Mouse (Mus musculus): ENCODE data around the gene Irf8. TPM values are rescaled to one million over a fixed set of nuclear protein-coding genes. Genes with fewer than 3 reads are reported as not detected.
"Not testable (repeated sequence)": the region's sequence is repeated elsewhere in the genome, so short reads cannot be mapped to it uniquely, and the experiment has no call there.

The Irf8 gene
- polyA plus RNA-seq, 1 experiment from 2014 or later = 11.6 TPM

DNA sequence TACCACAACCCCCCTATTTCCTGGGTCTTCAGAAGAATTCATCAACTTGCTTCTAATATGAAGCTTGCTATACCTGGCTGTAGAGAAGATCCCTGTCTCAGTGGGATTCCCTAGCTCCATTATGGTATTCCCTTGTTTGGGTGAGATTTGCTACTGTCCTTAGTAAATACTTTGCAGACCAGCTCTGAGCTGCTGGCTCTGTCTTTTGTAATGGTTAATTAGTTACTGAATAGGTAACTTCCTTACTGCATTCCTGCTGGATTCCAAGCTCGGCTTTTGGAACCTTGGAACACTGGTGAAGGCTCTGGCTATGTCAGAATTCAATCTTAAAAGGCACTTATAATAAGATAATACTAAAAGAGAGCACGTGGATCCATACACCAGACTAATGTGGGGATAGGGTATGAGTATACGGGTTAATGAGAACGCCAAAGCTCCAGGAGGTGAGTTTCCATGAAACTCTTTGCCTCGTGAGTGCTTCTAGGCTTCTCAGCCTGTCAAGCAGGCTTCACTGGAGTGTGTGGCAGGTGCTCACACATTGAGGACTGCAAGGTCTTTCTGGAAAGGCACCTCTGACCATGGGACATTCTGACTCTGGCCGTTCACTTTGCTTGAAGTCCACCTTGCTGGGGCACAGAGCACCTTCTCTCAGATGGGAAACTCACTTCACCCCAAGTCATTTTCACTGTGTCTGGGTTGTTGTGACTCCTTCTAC is 67.7 kb downstream of the Irf8 start:
- ATAC-seq (ENCODE audit: low read depth); H3K9me3 ChIP-seq (replicated peaks); DNase-seq; H3K4me1 ChIP-seq (replicated peaks); H3K27ac ChIP-seq; H3K4me2 ChIP-seq; H3K9ac ChIP-seq; H3K36me3 ChIP-seq; H3K4me3 ChIP-seq (replicated peaks): not testable (repeated sequence)
- peaks cover 16% of the 10 kb centered on the region for H3K27me3 ChIP-seq
- 56% methylated on average over 6 of the region's 6 CpGs for WGBS (ENCODE audit: insufficient replicate concordance)

DNA sequence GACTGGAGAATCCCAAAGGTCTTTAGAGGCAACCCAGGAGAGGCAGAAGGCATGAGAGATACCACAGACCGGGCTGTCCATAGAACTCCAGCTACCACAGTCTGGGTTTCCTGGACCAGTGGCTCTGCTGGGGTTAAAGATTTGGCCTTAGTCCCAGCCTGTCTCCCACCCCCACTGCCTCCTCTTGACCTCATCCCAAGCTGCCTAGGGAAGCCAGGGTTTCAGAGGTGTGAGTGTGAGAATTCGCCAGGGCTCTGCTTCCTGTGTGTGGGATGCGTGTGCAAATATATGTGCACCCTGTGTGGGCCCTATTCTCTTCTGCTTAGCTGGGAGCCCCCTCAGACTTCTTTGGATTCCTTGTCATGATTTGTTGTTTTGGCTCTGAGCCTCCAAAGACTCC is 68.6 kb downstream of the Irf8 start:
- Histone ChIP-seq H3K27me3 (peaks cover 16% of the 10 kb centered on the region), H3K9me3 (replicated peaks) (no peaks in the 10 kb centered on the region), H3K4me1 (replicated peaks) (0 out of 2 replicates have a peak, but pooled peaks cover 4% of the 10 kb centered on the region), H3K36me3 (no peaks in the 10 kb centered on the region), H3K9ac (no peak overlapping the region), H3K4me3 (replicated peaks) (no peak overlapping the region), H3K4me2 (no peak overlapping the region), H3K27ac (no peak overlapping the region)
- DNase-seq (no peak), ATAC-seq (ENCODE audit: low read depth) (no peak)
- WGBS (ENCODE audit: insufficient replicate concordance) = 56% methylated on average over 3 of the region's 3 CpGs

Other genes starting within 250 kb of the Irf8 start
- 75.6 and 75.9 TPM in 2 replicates for gene Gins2, start 147.1 kb upstream of the Irf8 start, polyA plus RNA-seq (2015; fragmentation: Nextera tagmentation; extraction: Ambion mirVana)
- 0.89 and 1.2 TPM in 2 replicates for gene 1190005I06Rik, start 88.7 kb upstream of the Irf8 start, polyA plus RNA-seq (2015; fragmentation: Nextera tagmentation; extraction: Ambion mirVana)
- gene Gm27021, start 68.3 kb upstream of the Irf8 start, polyA plus RNA-seq (2015; fragmentation: Nextera tagmentation; extraction: Ambion mirVana) = 0.38 and 1.3 TPM in 2 replicates
- 800 and 812 TPM in 2 replicates for gene Cox4i1, start 68.1 kb upstream of the Irf8 start, polyA plus RNA-seq (2015; fragmentation: Nextera tagmentation; extraction: Ambion mirVana)
- gene Emc8, start 67.8 kb upstream of the Irf8 start, polyA plus RNA-seq (2015; fragmentation: Nextera tagmentation; extraction: Ambion mirVana) = 156 and 163 TPM in 2 replicates

Data from liver, embryonic 13.5 days (tissue).